ENCODE assay signal across 18 mouse cellular contexts in the genomic region with DNA sequence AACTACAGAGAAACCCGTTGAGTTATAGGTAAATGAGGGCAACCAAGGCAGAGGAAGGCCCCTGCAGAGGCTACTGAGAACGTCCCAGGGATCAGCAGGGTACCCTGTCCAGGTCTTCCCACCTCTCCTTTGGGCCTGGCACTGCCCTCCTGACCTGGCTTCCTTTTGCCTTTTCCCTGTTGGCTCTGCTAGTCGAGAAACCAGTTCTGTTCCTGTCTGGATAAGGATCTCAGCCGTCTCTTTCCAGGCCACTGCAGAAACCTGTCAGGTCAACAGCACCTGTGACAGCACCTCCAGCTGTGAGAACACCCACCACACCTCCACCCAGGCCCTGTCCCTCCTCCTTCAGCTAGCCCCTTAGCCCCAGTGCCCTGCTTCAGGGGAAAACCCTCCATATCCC. TPM values are rescaled to one million over a fixed set of nuclear protein-coding genes. Genes with fewer than 3 reads are reported as not detected.
DNase-seq lines count a peak whose midpoint lies in the region; ATAC-seq lines count a peak whose summit lies in the region.
"Had no signal": no experiment of that assay in that cellular context is flagged by ENCODE, and none has a peak within 500 bp of the region (broad histone marks: within the 10 kb centered on the region; RNA-seq: fewer than 3 reads in every experiment).

No protein-coding gene starts in this region.

- H3K9ac ChIP-seq in kidney, embryonic 14.5 days (ENCODE audit: low read depth, low read length), result no peak overlapping the region
- H3K9ac ChIP-seq in limb, embryonic 12.5 days (replicated peaks), result no peak overlapping the region; the same call in 1 of the 2 replicates
- H3K9ac ChIP-seq: heart, embryonic 12.5 days; liver, embryonic 12.5 days; neural tube, embryonic 13.5 days had no signal

- H3K4me2 ChIP-seq in kidney, embryonic 14.5 days (replicated peaks; ENCODE audit: low read depth, low read length), result no peak overlapping the region
- no peak overlapping the region for H3K4me2 ChIP-seq in limb, embryonic 12.5 days
- H3K4me2 ChIP-seq: heart, embryonic 12.5 days; liver, embryonic 12.5 days; neural tube, embryonic 13.5 days had no signal

- H3K9me3 ChIP-seq in kidney, embryonic 14.5 days (ENCODE audit: control insufficient read depth, low read length), result no peaks in the 10 kb centered on the region
- H3K9me3 ChIP-seq in embryonic facial prominence, embryonic 10.5 days, result no peaks in the 10 kb centered on the region
- no peaks in the 10 kb centered on the region for H3K9me3 ChIP-seq in limb, embryonic 12.5 days
- H3K9me3 ChIP-seq: heart, embryonic 12.5 days; liver, embryonic 12.5 days; neural tube, embryonic 13.5 days had no signal

- H3K27me3 ChIP-seq in kidney, embryonic 14.5 days (ENCODE audit: control insufficient read depth, insufficient read depth, low read length), result no peaks in the 10 kb centered on the region
- peaks cover 5% of the 10 kb centered on the region; the same call in 1 of the 2 replicates for H3K27me3 ChIP-seq in embryonic facial prominence, embryonic 10.5 days (replicated peaks; ENCODE audit: low read depth, poor library complexity, severe bottlenecking)
- H3K27me3 ChIP-seq in limb, embryonic 12.5 days, result 0 out of 2 replicates have a peak, but pooled peaks cover 2% of the 10 kb centered on the region
- H3K27me3 ChIP-seq: heart, embryonic 12.5 days; neural tube, embryonic 13.5 days had no signal

- no peak for ATAC-seq in kidney, embryonic 14.5 days (ENCODE audit: low FRiP score, low TSS enrichment)
- no peak for ATAC-seq in limb, embryonic 12.5 days (ENCODE audit: insufficient number of reproducible peaks, insufficient read depth, low FRiP score, low TSS enrichment, low read depth)
- ATAC-seq: liver, embryonic 12.5 days; midbrain, embryonic 16.5 days had no signal

- peak; percentile 38 for DNase-seq in embryo, embryonic 9.5 days (ENCODE audit: extremely low spot score)
- DNase-seq in embryo, embryonic 10.5 days (ENCODE audit: low spot score), result no peak
- no peak for DNase-seq in kidney, adult 18-20 months
- no peak for DNase-seq in embryonic facial prominence, embryonic 10.5 days (ENCODE audit: low spot score)
- no peak for DNase-seq in adrenal gland, postnatal 25 days
- DNase-seq in layer of hippocampus, adult 8-10 months (ENCODE audit: low spot score in 2 of 2), result no peak
- DNase-seq: adrenal gland, postnatal 14 days; cerebellum, adult 9-11 months; gastrocnemius, postnatal 10 days; heart, postnatal 4 days; thymus, adult 18-20 months had no signal

- H3K4me1 ChIP-seq in kidney, embryonic 14.5 days (ENCODE audit: control insufficient read depth, insufficient read depth, low read length), result peaks cover 25% of the 10 kb centered on the region
- H3K4me1 ChIP-seq in embryonic facial prominence, embryonic 10.5 days, result peaks cover 46% of the 10 kb centered on the region
- peaks cover 27% of the 10 kb centered on the region for H3K4me1 ChIP-seq in limb, embryonic 12.5 days (replicated peaks)

- H3K4me3 ChIP-seq in kidney, embryonic 14.5 days (ENCODE audit: low read length), result no peak overlapping the region
- H3K4me3 ChIP-seq in embryonic facial prominence, embryonic 10.5 days, result peak overlapping the region; percentile 61
- no peak overlapping the region for H3K4me3 ChIP-seq in limb, embryonic 12.5 days (replicated peaks)
- H3K4me3 ChIP-seq: heart, embryonic 12.5 days; liver, embryonic 12.5 days; neural tube, embryonic 13.5 days had no signal

- peak overlapping the region; percentile 74 for H3K27ac ChIP-seq in kidney, embryonic 14.5 days (ENCODE audit: low read depth, low read length)
- peak overlapping the region; percentile 94 for H3K27ac ChIP-seq in embryonic facial prominence, embryonic 10.5 days (replicated peaks)
- H3K27ac ChIP-seq in limb, embryonic 12.5 days, result peak overlapping the region; percentile 47; the same call in 1 of the 2 replicates
- H3K27ac ChIP-seq: liver, embryonic 12.5 days had no signal

- H3K36me3 ChIP-seq in kidney, embryonic 14.5 days (ENCODE audit: control insufficient read depth, insufficient read depth, low read length), result peaks cover 2% of the 10 kb centered on the region; the same call in 1 of the 2 replicates
- peaks cover 19% of the 10 kb centered on the region for H3K36me3 ChIP-seq in embryonic facial prominence, embryonic 10.5 days (replicated peaks)
- H3K36me3 ChIP-seq in limb, embryonic 12.5 days, result peaks cover 19% of the 10 kb centered on the region
- H3K36me3 ChIP-seq: heart, embryonic 12.5 days; liver, embryonic 12.5 days; neural tube, embryonic 13.5 days had no signal

- WGBS in kidney, embryonic 14.5 days, result 18% methylated on average over 4 of the region's 4 CpGs
- 21% methylated on average over 4 of the region's 4 CpGs for WGBS in embryonic facial prominence, embryonic 10.5 days
- 10% methylated on average over 4 of the region's 4 CpGs for WGBS in limb, embryonic 12.5 days

RNA-seq across cellular contexts. Expression of gene Crabp2, which starts 10.0 kb away (rescaled TPM):
- polyA plus RNA-seq in kidney, embryonic 14.5 days (2014; fragmentation: Nextera tagmentation; extraction: Ambion mirVana), result 113 and 169 TPM in 2 replicates
- polyA plus RNA-seq in embryonic facial prominence, embryonic 10.5 days (2016; fragmentation: Nextera tagmentation; extraction: Ambion mirVana), result 686 and 800 TPM in 2 replicates
- 614 and 667 TPM in 2 replicates for polyA plus RNA-seq in limb, embryonic 12.5 days (2016; fragmentation: Nextera tagmentation; extraction: Ambion mirVana)
- total RNA-seq in adrenal gland, postnatal 25 days (2021), result not detected in 2 replicates
- total RNA-seq in layer of hippocampus, adult 8-10 months (2022), result 1 to 10 TPM; 3.9 to 5.9 (median 4.7) TPM
- total RNA-seq: adrenal gland, postnatal 14 days; megakaryocyte, adult 5-6 weeks had no signal

RNA-seq across cellular contexts. Expression of gene Nes, which starts 12.4 kb away (rescaled TPM):
- polyA plus RNA-seq in kidney, embryonic 14.5 days (2014; fragmentation: Nextera tagmentation; extraction: Ambion mirVana), result 14.8 and 26.1 TPM in 2 replicates
- polyA plus RNA-seq in embryonic facial prominence, embryonic 10.5 days (2016; fragmentation: Nextera tagmentation; extraction: Ambion mirVana), result 35.3 and 46.2 TPM in 2 replicates
- 29.4 and 32.5 TPM in 2 replicates for polyA plus RNA-seq in limb, embryonic 12.5 days (2016; fragmentation: Nextera tagmentation; extraction: Ambion mirVana)
- 8.7 and 9.3 TPM in 2 replicates for total RNA-seq in adrenal gland, postnatal 25 days (2021)
- 1 to 10 TPM; 4.9 to 6.5 (median 5.5) TPM for total RNA-seq in layer of hippocampus, adult 8-10 months (2022)
- total RNA-seq: megakaryocyte, adult 5-6 weeks had no signal

RNA-seq across cellular contexts. Expression of gene Rrnad1, which starts 28.0 kb away (rescaled TPM):
- 19.3 and 21.6 TPM in 2 replicates for polyA plus RNA-seq in kidney, embryonic 14.5 days (2014; fragmentation: Nextera tagmentation; extraction: Ambion mirVana)
- polyA plus RNA-seq in embryonic facial prominence, embryonic 10.5 days (2016; fragmentation: Nextera tagmentation; extraction: Ambion mirVana), result 20.6 and 21.5 TPM in 2 replicates
- 22.4 and 26.5 TPM in 2 replicates for polyA plus RNA-seq in limb, embryonic 12.5 days (2016; fragmentation: Nextera tagmentation; extraction: Ambion mirVana)
- 17.9 and 24.1 TPM in 2 replicates for total RNA-seq in adrenal gland, postnatal 25 days (2021)
- total RNA-seq in layer of hippocampus, adult 8-10 months (2022), result 10 to 100 TPM; 25.2 to 31.5 (median 26.2) TPM

RNA-seq across cellular contexts. Expression of gene Isg20l2, which starts 28.4 kb away (rescaled TPM):
- 34.6 and 45.5 TPM in 2 replicates for polyA plus RNA-seq in kidney, embryonic 14.5 days (2014; fragmentation: Nextera tagmentation; extraction: Ambion mirVana)
- polyA plus RNA-seq in embryonic facial prominence, embryonic 10.5 days (2016; fragmentation: Nextera tagmentation; extraction: Ambion mirVana), result 78.0 and 81.3 TPM in 2 replicates
- polyA plus RNA-seq in limb, embryonic 12.5 days (2016; fragmentation: Nextera tagmentation; extraction: Ambion mirVana), result 83.2 and 86.4 TPM in 2 replicates
- 22.7 and 22.8 TPM in 2 replicates for total RNA-seq in adrenal gland, postnatal 25 days (2021)
- total RNA-seq in layer of hippocampus, adult 8-10 months (2022), result 10 to 100 TPM; 12.7 to 16.1 (median 15.1) TPM

RNA-seq across cellular contexts. Expression of gene Mrpl24, which starts 39.2 kb away (rescaled TPM):
- polyA plus RNA-seq in kidney, embryonic 14.5 days (2014; fragmentation: Nextera tagmentation; extraction: Ambion mirVana), result 76.7 and 81.0 TPM in 2 replicates
- polyA plus RNA-seq in embryonic facial prominence, embryonic 10.5 days (2016; fragmentation: Nextera tagmentation; extraction: Ambion mirVana), result 78.4 and 79.3 TPM in 2 replicates
- 80.4 and 85.9 TPM in 2 replicates for polyA plus RNA-seq in limb, embryonic 12.5 days (2016; fragmentation: Nextera tagmentation; extraction: Ambion mirVana)
- 113 and 156 TPM in 2 replicates for total RNA-seq in adrenal gland, postnatal 25 days (2021)
- 10 to 100 TPM; 58.6 to 59.7 (median 59.5) TPM for total RNA-seq in layer of hippocampus, adult 8-10 months (2022)
